Mouse (Mus musculus) adrenal gland, postnatal 10 days (tissue): ENCODE results near the gene Calr. TPM values are rescaled to one million over a fixed set of nuclear protein-coding genes. Genes with fewer than 3 reads are reported as not detected.

ENCODE experiments used
- DNase-seq: peaks from one replicate; pipeline ENCODE4 v3.0.0; 2021; ENCODE audit warnings: mixed read lengths
- total RNA-seq, 2 experiments: library from RNA; stranded (reverse); gene quantifications; 2 replicates each; pipeline ENCODE4 v1.2.3; 2021

Gene Calr
- total RNA-seq, 2 experiments from 2014 or later: 404 to 492 TPM

DNA sequence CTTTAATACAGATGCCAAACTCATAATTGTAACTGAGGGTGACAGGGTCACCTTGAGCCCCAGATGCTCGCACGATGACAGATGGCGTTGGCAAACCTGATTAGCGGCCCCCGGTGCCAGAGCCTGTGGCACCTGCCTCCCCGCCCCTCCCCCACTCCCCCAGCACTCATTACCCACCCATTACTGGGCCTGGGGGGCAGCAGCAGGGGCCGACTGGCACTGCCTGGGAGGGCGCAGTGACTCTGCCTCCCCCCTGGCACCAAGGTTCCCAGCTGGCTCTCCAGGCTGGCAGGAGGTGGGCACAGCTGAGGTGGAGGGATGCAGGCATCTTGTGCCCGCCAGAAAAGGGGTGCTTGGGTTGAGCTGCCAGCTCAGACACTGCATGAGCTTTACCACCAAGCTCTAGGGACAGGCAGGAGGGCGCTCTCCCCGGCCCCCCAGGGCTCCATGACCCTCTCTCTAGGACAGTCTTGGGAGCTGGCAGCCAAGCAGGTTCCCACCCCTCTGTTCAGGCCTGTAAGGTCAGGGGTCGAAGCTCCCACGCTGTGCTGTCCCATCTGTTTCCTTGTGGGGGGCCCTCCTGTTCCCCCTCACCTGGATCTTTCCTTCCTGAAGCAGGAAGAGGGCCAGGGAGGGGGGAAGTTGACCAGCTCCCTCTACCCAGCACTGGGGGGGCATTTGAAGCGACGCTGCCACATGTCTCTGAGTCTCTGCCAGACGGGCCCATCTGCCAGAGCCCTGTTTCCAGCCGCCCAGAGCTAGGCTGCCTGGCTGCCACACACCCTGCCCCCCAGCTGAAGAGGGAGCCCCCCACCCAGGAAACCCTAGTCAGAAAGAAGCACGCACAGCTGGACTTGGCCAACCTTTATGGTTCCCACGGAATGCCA, 31.9 kb downstream of the Calr start:
- DNase-seq: peak; percentile 20

GRCm38 (mm10) chr8:84814240-84814554, 32.5 kb downstream of the Calr start:
- no peak for DNase-seq

DNA sequence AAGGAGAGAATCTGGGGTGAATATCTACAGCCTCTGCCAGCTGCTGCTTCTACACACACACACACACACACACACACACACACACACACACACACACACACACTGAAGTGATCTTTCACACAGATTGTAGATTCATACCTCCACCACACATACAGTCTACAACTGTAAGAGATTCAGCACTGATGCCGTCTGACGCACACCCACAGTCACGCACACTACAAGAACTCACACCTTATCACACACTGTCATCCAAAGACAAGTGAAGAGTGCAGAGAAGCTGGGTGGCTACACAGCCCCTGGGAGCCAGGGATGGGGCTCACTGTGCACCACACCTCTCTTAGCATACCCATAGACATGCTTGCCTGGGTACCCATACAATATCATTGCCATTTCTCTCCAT, 32.9 kb downstream of the Calr start:
- DNase-seq: no peak

DNA sequence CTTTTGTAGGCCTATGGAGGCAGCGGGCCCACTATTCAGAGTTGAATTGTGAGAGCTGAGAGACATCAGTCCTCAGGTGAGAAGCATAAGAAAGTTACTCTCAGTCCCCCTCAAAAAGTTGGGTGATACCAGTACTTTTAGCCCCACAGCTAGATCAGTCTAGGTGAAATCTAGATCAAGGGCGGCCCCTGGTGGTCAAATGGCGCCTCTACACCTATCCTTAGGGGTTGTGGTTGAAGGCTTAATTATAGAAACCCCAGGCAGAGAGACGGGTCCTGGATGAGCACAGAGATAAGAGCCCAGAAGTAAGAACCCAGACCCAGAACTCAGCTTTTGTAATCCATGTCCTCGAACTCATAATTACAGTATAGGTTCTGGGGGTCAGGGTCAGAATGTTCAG, 33.7 kb downstream of the Calr start:
- DNase-seq: peak; percentile 90

GRCm38 (mm10) chr8:84811303-84811702, 35.4 kb downstream of the Calr start:
- no peak for DNase-seq

DNA sequence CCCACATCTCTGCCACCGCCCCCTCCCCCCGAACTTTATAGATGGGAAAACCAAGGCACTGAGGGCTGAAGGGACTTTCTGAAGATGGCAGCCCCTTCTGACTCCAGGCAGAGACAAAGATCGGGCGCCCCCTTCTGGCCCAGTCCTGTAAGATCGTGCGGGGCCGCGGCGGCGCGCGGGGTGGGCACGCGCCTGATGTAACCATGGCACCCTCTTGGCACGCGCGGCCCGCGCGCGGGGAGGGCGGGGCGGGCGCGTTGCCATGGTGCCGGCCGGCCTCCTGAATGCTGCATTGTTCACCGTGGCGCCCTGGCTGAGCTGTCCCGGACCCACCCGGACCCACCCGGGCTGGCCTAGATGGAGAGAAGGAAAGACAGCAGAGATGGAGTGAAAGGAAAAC, 35.8 kb downstream of the Calr start:
- peak; percentile 97 for DNase-seq

DNA sequence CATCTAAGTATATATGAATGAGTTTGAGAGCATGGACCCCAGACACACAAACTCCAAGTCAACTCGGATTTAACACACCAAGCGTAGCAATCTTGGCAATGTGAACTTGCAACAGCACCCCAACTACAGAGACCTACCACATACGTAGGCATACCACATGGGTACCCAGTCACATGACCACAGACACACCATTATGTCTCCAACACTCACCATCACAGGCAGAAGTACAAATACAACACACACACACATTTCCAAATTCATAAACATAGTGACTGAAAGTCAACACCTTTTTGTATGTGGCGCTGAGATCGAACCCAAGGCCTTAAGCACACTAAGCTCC, 36.8 kb downstream of the Calr start:
- DNase-seq: no peak

- DNase-seq: no peak
Measured at GRCm38 (mm10) chr8:84809109-84809940, 37.4 kb downstream of the Calr start.

DNA sequence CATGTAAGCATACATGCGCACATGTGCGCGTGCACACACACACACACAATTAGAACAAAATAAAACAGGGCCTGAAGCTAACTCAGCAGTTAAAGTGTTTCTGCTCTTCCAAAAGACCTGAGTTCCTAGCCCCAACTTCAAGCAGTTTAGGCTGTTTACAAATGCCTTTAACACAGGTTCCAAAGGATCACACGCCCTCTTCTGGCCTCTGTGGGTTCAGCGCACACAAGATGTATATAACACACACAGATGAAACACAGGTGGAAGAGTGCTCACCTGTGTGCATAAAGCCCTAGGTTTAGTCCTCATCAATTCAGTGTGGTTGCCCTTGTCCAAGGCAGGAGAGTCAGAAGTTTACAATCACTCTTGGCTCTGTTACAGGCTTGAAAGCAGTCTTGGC, 40.7 kb downstream of the Calr start:
- no peak for DNase-seq

DNA sequence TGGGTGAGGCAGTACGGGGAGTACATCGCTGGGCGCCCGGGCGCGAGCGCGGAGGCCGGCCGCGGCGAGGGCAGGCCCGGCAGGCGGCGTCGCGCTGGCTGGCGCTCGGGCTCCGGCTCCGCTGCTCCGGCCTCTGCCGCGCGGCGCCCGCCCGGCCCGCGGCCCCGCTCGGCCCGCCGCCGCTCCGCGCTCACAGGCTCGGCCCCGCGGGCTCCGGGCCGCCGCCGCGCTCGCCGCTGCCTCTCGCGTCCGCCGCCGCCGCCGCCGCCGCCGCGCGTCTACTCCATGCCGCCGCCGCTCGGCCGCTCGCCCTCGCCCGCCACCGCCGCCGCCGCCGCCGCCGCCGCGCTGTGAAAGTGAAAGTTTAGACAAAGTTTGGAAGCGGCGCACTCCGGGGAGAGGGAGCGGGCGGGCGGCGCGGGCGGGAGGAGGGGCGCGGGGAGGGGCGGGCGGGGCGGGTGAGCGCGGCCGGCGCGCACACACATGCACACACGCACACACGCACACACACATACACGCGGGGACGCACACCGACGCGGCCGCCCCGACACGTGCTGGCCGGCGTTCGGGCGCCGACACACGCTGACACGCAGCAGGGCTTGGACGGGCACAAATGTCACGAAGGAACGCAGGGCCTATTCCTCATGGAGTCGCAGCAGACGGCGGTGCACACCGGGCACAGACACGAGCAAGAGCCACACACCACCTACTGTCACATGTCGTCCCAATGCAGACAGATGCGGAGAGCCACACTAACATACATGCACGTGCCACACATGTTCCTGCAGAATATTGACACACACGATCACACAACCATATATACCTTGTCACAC, 46.5 kb downstream of the Calr start, which contains the start of gene Nfix:
Gene Nfix (minus strand): TSS at position 346 of the 833 bp plus-strand sequence.
- peak; percentile 82 for DNase-seq

DNA sequence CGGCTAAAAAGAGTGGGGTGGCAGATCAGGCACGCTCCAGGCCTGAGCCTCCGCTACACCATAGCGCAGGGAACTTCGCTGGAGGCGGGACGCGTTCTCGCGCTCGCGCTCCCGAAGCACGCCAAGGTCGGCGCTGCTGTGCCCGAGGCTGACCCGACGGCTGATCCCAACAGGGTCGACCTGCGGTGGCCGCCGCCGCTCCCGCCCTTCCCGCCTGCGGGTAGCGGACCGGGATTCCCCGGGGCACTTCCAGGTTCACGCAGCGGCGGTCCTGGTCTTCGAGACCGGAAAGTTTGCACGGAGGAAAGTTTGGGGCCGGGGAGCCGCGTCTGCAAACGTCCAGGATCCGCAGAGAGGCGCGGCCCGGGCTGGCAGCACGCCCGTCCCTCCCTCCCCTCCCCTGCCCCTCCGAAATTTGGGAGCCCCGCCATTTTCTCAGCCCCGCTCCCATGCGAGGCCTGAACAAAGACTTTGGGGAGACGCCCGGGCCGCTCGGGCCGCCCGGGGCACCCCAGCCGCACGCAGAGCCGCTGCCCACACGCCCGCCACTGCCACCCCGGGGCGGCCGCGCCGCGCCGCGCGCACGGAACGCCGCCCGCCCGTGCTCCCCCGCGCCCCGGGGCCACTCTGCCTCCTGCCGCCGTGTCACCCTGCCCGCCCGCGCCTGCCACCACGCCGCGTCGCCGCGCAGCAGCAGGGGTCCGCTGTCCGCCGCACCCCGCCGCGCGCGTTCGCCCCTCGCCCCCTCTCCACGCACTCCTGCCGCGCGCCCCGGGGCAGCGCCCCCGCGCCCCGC, 47.4 kb downstream of the Calr start:
- DNase-seq: peak; percentile 81

DNA sequence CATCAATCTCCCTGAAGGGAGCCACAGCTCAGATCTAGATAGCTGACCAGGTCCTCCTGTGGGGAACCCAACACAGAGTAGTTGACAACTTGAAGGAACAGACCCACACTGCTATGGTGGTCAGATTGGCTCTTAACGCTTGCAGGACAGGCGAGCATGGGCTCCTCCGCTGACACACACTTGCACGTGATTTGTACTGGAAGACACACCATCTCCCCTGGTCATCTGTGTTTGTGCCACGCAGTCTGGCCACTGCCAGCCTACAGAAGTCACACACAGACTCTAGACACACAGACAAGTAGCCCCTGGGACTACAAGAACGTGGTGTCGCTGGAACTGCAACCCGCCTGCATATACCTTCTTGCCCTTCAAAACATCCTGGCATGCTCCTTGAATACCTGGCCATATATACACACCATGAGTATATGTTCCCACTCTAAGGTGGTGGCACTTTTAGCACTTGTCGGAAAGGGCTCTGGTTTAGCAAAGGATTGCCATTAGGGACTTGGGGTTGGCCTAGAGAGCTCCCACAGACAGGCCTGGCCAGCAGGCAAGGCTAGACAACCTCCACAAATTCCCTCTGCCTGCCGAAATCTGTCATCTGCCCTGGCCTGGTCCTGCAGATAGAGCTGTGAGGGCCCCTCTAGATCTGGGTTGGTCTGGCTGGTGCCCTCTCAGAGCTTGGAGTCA, 48.1 kb downstream of the Calr start:
- no peak for DNase-seq

DNA sequence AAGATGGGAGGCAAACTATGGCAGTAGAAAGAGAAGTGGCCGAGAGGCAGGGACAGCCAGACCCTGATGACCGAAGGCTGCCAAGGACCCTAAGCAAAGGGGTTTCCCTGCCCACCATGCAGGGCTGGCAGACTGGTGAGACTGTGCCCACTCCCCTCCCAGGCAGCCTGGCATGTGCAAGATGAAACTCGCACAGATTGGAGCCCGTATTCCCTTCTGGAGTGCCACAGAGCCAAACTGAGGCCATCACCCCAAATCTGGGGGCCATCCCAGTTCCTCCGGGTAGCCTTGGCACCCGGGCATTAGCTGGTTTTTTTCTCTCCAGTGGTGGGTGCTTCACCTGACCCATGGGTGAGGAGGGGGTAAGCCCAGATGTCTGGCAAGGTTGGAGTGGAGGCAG, 48.8 kb downstream of the Calr start:
- DNase-seq: no peak

- DNase-seq: no peak
Measured at GRCm38 (mm10) chr8:84797256-84797797, 49.4 kb downstream of the Calr start.

- DNase-seq: no peak
Measured at GRCm38 (mm10) chr8:84794486-84794885, 52.2 kb downstream of the Calr start.

GRCm38 (mm10) chr8:84793791-84794485, 52.8 kb downstream of the Calr start:
- no peak for DNase-seq

DNA sequence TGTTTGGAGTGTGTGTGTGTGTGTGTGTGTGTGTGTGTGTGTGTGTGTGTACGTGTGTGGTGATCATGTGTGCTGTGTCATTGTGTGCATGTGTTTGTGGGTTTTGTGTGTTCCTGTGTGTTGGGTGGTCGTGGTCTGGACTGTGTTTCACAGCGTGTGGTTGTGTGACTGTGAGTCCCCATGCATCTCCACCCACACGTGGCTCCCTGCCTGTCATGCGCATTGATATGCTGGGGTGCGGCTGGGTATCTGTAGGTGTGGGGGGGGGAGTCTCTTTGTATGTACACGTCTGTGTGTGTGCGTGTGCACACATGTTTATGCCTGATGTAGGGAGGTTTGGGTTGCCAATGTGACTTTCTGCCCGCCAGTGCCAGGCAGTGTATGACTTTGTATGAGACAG, 53.6 kb downstream of the Calr start:
- no peak for DNase-seq

GRCm38 (mm10) chr8:84792429-84792947, 54.2 kb downstream of the Calr start:
- DNase-seq: no peak
